ENCODE assay signal across 13 mouse cellular contexts in genomic region chr4:7581220-7581916, GRCm38 (mm10).
DNase-seq lines count a peak whose midpoint lies in the region; ATAC-seq and TF ChIP-seq lines count a peak whose summit lies in the region.
"Had no signal": no experiment of that assay in that cellular context is flagged by ENCODE, and none has a peak within 500 bp of the region (broad histone marks: within the 10 kb centered on the region; RNA-seq: fewer than 3 reads in every experiment).

No protein-coding gene starts in this region.

- no peaks in the 10 kb centered on the region for H3K9me3 ChIP-seq in hindbrain, embryonic 10.5 days
- H3K9me3 ChIP-seq in hindbrain, embryonic 11.5 days (ENCODE audit: control insufficient read depth, low read length) = no peaks in the 10 kb centered on the region
- H3K9me3 ChIP-seq in hindbrain, embryonic 14.5 days (ENCODE audit: control insufficient read depth, low read length) = no peaks in the 10 kb centered on the region
- no peaks in the 10 kb centered on the region for H3K9me3 ChIP-seq in neural tube, embryonic 14.5 days (ENCODE audit: control insufficient read depth, low read length)

- WGBS in hindbrain, embryonic 10.5 days = 46% methylated on average over 8 of the region's 8 CpGs
- WGBS in hindbrain, embryonic 11.5 days = 47% methylated on average over 8 of the region's 8 CpGs
- 17% methylated on average over 8 of the region's 8 CpGs for WGBS in hindbrain, embryonic 14.5 days
- 45% methylated on average over 8 of the region's 8 CpGs for WGBS in neural tube, embryonic 14.5 days

- DNase-seq in hindbrain, embryonic 10.5 days (ENCODE audit: low spot score) = no peak
- no peak for DNase-seq in hindbrain, embryonic 11.5 days (ENCODE audit: low spot score)
- DNase-seq in brain, embryonic 14.5 days (ENCODE audit: low read depth) = peak; percentile 56
- no peak for DNase-seq in hindbrain, embryonic 14.5 days (ENCODE audit: low spot score)
- DNase-seq in natural killer cell, adult 2 months (ENCODE audit: low spot score in 2 of 2) = no peak
- no peak for DNase-seq in kidney, postnatal 10 days
- DNase-seq: B cell, adult 2 months; cerebellum, adult 2 months; kidney, adult 11 months; lung, postnatal 4 days had no signal

- TF ChIP-seq CTCF in brain, embryonic 14.5 days (IDR thresholded peaks at IDR 0.05; ENCODE audit: borderline replicate concordance, extremely low read depth, insufficient read depth, insufficient read length) = no peak

- H3K36me3 ChIP-seq in hindbrain, embryonic 10.5 days = no peaks in the 10 kb centered on the region
- H3K36me3 ChIP-seq in hindbrain, embryonic 11.5 days (ENCODE audit: control insufficient read depth, insufficient read depth, low read length) = no peaks in the 10 kb centered on the region
- no peaks in the 10 kb centered on the region for H3K36me3 ChIP-seq in hindbrain, embryonic 14.5 days (replicated peaks; ENCODE audit: control insufficient read depth, insufficient read depth)
- H3K36me3 ChIP-seq in neural tube, embryonic 14.5 days (ENCODE audit: control insufficient read depth, insufficient read depth, low read length) = no peaks in the 10 kb centered on the region

- peaks cover 14% of the 10 kb centered on the region for H3K4me1 ChIP-seq in hindbrain, embryonic 10.5 days (replicated peaks)
- H3K4me1 ChIP-seq in hindbrain, embryonic 11.5 days (replicated peaks; ENCODE audit: control insufficient read depth, insufficient read depth, low read length) = no peaks in the 10 kb centered on the region
- peaks cover 15% of the 10 kb centered on the region for H3K4me1 ChIP-seq in hindbrain, embryonic 14.5 days (replicated peaks; ENCODE audit: control insufficient read depth, insufficient read depth, low read length)
- H3K4me1 ChIP-seq in neural tube, embryonic 14.5 days (ENCODE audit: control insufficient read depth, insufficient read depth, low read length) = 0 out of 2 replicates have a peak, but pooled peaks cover 3% of the 10 kb centered on the region

- H3K4me3 ChIP-seq in hindbrain, embryonic 10.5 days = no peak overlapping the region
- no peak overlapping the region for H3K4me3 ChIP-seq in hindbrain, embryonic 11.5 days (ENCODE audit: low read depth, low read length)
- no peak overlapping the region for H3K4me3 ChIP-seq in hindbrain, embryonic 14.5 days (replicated peaks; ENCODE audit: low read length)
- H3K4me3 ChIP-seq in neural tube, embryonic 14.5 days (ENCODE audit: low read depth, low read length) = no peak overlapping the region
- H3K4me3 ChIP-seq: myocyte had no signal

- H3K9ac ChIP-seq in hindbrain, embryonic 11.5 days (ENCODE audit: low read depth, low read length) = no peak overlapping the region
- H3K9ac ChIP-seq in hindbrain, embryonic 14.5 days = peak overlapping the region; percentile 36
- no peak overlapping the region for H3K9ac ChIP-seq in neural tube, embryonic 14.5 days (replicated peaks; ENCODE audit: low read depth, low read length)

- no peaks in the 10 kb centered on the region for H3K27me3 ChIP-seq in hindbrain, embryonic 10.5 days (ENCODE audit: insufficient read depth, poor library complexity, severe bottlenecking)
- H3K27me3 ChIP-seq in hindbrain, embryonic 11.5 days (ENCODE audit: control insufficient read depth, insufficient read depth, low read length) = no peaks in the 10 kb centered on the region
- H3K27me3 ChIP-seq in hindbrain, embryonic 14.5 days (ENCODE audit: control insufficient read depth, insufficient read depth, low read length) = no peaks in the 10 kb centered on the region
- no peaks in the 10 kb centered on the region for H3K27me3 ChIP-seq in neural tube, embryonic 14.5 days (ENCODE audit: control insufficient read depth, insufficient read depth, low read length)

- TF ChIP-seq POLR2A in brain, embryonic 14.5 days (IDR thresholded peaks at IDR 0.05; ENCODE audit: borderline replicate concordance, extremely low read depth, insufficient read depth, insufficient read length, poor library complexity, severe bottlenecking) = no peak

- H3K4me2 ChIP-seq in hindbrain, embryonic 11.5 days (replicated peaks; ENCODE audit: low read depth, low read length) = no peak overlapping the region
- peak overlapping the region; percentile 36 for H3K4me2 ChIP-seq in hindbrain, embryonic 14.5 days (replicated peaks)
- no peak overlapping the region for H3K4me2 ChIP-seq in neural tube, embryonic 14.5 days (ENCODE audit: low read depth, low read length)

- no peak for ATAC-seq in hindbrain, embryonic 11.5 days (ENCODE audit: low FRiP score)
- peak; percentile 18; the same call in 1 of the 2 replicates for ATAC-seq in hindbrain, embryonic 14.5 days (ENCODE audit: low FRiP score)
- no peak for ATAC-seq in neural tube, embryonic 14.5 days (ENCODE audit: low read depth)
- ATAC-seq in erythroid progenitor cell, adult 5-6 weeks (replicated peaks; ENCODE audit: low FRiP score, poor library complexity, severe bottlenecking) = no peak

- H3K27ac ChIP-seq in hindbrain, embryonic 10.5 days = peak overlapping the region; percentile 50; the same call in 1 of the 2 replicates
- H3K27ac ChIP-seq in hindbrain, embryonic 11.5 days (ENCODE audit: low read depth, low read length) = no peak overlapping the region
- peak overlapping the region; percentile 84 for H3K27ac ChIP-seq in hindbrain, embryonic 14.5 days
- peak overlapping the region; percentile 35; the same call in 1 of the 2 replicates for H3K27ac ChIP-seq in neural tube, embryonic 14.5 days (ENCODE audit: low read depth, low read length)
